Mouse (Mus musculus): Measurements from ENCODE around the gene Hist1h4j.

Gene Hist1h4j

GRCm38 (mm10) chr13:21727948-21728572 lies 6.8 kb upstream of the Hist1h4j start:
- DNase-seq = no peak

- DNase-seq = no peak
Measured at GRCm38 (mm10) chr13:21729544-21729943, 5.3 kb upstream of the Hist1h4j start.

DNA sequence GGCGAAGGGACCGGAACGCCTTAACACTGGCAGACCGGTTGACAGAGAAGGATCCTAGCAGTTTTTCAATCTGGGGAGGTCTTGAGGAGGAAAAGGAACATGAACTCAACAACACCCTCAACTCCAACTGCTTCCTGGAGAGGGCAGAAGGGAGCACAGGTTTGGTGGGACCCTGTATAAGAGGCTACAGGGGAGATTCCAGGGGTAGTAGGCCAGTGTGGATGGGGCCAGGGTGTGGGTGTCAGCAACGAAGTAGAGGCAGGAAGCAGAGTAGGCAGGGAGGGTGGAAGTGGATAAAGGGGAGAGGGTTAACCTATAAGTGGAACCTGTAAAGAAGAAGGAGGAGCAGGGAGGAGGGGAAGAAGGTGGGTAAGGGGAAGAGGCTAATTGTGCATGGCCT lies 1.4 kb upstream of the Hist1h4j start:
- DNase-seq = peak in 1 of 2 experiments; percentile 15

- peak; percentile 87 to 89 for DNase-seq
Measured at GRCm38 (mm10) chr13:21734010-21734905, 606 bp upstream of the Hist1h4j start.

DNA sequence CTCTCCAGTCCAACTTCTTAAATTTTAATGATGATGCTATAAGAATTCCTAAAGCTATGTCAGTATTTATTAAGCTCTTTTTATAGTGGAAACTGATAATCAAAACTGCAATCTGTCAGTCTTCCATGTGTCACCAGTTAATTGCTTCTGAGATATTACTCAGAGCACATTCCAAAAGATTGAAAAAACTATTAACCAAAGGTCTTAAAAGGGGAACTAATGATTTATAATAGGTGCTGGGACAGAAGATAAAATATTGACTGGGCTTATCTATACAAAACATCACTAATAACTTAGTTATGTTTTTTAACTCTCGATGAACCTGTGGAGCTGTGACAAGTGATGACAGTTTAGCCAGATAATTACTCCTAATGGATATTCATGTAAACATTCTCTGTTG lies 10.1 kb downstream of the Hist1h4j start:
- no peak for DNase-seq

DNA sequence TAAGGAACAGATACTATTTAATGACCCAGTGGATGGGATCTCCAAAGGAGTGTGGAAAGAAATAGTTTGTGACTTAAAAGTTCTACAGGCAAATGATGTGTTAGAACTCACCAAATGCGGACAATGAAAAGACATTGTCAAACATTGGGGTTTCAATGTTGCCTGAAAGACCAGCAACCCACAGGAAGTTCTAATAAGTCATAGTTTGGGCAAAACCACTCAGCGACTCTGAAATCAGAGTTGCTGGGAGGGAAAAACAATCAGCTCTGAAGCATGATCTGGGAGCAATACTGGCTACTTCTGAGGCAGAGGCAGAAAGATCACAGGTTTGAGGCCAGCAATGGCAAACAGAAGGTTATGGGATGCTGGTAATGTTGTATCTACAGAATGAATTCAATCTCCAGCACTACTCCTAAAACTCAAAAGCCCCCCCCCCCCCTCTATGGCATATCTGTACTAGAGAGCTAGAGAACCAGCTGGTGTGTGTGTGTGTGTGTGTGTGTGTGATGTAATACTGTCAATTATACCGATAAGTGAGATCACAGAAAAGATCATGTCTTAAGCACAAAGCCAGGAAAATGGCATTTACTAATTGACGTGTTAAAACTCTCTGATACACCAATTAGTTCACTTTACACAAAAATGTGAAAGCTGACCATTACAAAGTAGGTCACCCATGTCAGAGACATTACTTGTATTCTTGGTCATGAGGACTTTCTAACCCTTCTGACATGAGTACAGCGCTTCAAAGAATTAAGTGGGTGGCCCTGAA lies 14.7 kb downstream of the Hist1h4j start:
- DNase-seq = no peak

DNA sequence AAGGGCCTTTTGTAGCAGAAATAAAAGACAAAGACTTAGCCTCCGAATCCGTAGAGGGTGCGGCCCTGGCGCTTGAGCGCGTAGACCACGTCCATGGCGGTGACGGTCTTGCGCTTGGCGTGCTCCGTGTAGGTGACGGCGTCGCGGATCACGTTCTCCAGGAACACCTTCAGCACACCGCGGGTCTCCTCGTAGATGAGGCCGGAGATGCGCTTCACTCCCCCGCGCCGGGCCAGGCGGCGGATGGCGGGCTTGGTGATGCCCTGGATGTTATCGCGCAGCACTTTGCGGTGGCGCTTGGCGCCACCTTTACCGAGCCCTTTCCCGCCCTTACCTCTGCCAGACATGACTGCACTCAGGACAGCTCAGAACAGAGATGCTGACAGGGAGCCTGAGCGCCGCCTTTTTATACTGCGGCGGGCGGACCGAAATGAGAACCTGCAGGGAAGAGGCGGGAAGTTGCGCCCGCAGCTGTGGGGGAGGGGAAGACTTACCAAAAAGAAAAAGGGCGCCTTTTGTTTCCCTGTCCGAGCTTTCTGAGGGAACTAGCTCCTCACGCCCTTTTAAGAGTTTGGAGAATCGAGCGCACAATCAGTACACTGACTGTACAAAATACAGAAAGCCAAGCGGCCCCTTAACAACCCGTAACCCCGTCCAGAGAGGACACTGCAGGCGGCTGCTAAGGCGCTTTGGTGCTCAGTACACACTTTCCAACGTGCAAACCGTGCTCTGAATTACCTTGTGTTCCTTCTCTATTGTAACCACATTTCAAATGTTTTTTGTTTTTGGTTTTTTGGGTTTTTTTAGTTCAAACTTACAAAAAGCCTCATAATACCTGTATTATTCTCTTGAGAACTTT lies 15.5 kb downstream of the Hist1h4j start, which contains the start of gene Hist1h4k:
Gene Hist1h4k, minus strand, starts transcription at position 347 of the 859 bp plus-strand sequence.
- peak; percentile 94 to 97 for DNase-seq

- DNase-seq = no peak
Measured at GRCm38 (mm10) chr13:21751417-21751816, 16.6 kb downstream of the Hist1h4j start.

DNA sequence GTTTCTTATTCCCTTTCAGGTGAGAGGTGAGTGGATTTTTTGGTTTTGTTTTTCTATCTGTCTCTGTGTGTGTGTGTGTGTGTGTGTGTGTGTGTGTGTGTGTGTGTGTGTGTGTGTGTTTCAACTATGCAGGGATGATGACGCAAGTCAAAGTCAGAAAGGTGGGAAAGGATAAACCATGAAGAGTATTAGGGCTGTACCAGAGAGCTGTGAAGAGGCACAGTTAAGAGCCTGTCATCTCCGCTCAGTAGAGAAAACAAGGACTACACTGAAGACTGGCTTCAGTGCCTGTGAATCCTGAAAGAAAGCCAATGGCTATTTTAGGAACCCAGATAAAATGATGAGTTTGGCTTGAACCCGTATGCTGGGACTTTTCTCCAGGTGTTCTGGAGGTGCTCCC lies 17.0 kb downstream of the Hist1h4j start:
- no peak for DNase-seq

GRCm38 (mm10) chr13:21752356-21752755 lies 17.5 kb downstream of the Hist1h4j start:
- no peak for DNase-seq

GRCm38 (mm10) chr13:21753051-21753523 lies 18.2 kb downstream of the Hist1h4j start:
- DNase-seq = no peak

DNA sequence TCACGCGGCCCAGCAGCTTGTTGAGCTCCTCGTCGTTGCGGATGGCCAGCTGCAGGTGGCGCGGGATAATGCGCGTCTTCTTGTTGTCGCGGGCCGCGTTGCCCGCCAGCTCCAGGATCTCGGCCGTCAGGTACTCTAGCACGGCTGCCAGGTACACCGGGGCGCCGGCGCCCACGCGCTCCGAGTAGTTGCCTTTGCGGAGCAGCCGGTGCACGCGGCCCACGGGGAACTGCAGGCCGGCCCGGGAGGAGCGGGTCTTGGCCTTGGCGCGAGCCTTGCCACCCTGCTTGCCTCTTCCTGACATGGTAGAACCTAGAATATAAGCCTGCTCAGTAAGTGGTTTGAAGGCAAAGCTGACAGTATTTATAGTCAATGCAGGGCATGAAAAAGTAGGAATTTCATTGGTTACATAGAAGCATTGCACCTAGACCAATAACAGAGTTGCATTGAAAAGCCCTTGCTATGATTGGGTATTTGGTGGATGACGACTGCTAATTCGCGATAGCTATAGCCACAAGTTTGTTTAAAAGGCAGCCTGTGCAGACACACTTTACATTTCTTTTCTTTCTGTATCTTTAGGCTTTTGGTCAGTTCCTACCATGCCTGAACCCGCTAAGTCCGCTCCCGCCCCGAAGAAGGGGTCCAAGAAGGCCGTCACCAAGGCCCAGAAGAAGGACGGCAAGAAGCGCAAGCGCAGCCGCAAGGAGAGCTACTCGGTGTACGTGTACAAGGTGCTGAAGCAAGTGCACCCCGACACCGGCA lies 18.8 kb downstream of the Hist1h4j start, which contains the start of the genes Hist1h2ak and Hist1h2bn:
Gene Hist1h2ak, minus strand, starts transcription at position 304 of the 762 bp plus-strand sequence.
Gene Hist1h2bn, plus strand, starts transcription at position 600 of the 762 bp plus-strand sequence.
- peak; percentile 45 to 73 for DNase-seq

DNA sequence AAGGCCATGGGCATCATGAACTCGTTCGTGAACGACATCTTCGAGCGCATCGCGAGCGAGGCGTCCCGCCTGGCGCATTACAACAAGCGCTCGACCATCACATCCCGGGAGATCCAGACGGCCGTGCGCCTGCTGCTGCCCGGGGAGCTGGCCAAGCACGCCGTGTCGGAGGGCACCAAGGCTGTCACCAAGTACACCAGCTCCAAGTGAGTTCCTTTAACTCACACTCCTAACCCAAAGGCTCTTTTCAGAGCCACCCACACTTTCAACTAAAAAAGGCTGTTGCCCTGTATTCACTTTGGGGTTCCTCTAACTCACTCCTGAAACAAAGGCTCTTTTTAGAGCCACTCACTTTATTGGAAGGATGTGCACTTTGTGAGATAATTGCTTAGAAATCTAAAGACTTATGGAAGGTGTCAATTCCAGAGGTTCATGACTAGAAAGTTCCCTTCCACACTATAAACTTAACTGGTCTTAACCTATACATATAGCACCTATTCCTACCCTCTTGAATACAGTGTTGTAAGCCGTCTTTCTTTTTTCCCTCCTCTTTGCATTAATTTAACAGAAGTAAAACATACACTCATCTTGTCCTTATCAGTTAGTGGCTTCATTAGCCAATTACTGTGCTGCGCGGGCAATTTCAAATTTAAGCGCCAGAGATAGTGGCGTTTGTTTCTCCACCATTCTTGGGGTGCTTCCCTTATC lies 19.6 kb downstream of the Hist1h4j start:
- peak; percentile 36 to 52 for DNase-seq

- no peak for DNase-seq
Measured at GRCm38 (mm10) chr13:21755707-21756106, 20.8 kb downstream of the Hist1h4j start.

- peak; percentile 75 to 76 for DNase-seq
Measured at GRCm38 (mm10) chr13:21778814-21779766, 44.2 kb downstream of the Hist1h4j start.

DNA sequence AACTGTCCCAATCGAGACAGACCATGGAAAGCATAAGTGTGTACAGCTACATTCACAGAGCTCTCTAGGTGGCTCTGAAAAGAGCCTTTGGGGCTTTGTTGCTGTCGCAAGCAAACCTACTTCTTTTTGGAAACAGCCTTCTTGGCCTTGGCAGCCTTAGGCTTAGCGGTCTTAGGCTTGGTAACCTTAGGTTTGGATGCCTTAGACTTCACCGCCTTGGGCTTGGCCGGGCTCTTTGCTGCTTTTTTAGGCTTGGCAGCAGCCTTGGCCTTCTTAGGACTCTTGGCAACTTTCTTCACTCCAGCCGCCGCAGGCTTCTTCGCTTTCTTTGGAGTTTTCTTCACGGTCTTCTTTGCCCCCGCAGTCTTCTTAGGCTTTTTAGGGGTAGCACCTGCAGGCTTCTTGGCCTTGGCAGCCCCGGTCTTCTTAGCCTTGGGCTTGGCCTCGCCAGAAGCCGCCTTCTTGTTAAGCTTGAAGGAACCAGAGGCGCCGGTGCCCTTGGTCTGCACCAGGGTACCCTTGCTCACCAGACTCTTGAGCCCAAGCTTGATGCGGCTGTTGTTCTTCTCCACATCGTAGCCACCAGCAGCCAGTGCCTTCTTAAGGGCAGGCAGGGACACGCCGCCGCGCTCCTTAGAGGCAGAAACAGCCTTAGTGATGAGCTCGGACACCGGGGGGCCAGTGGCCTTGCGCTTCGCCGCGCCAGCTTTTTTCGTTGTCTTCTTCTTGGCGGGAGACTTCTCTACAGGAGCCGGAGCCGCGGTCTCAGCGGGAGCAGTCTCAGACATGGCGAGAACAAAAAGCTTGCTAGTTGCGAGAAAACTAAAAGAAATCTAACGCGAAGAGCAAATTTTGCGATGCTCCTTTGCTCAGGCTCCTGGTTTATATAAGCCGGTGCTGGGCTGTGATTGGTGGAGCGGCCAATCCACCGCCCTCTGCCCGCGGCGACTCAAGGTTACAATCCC lies 45.2 kb downstream of the Hist1h4j start, which contains the start of gene Hist1h1b:
Gene Hist1h1b, minus strand, starts transcription at position 859 of the 965 bp plus-strand sequence.
- DNase-seq = peak; percentile 55 to 57

GRCm38 (mm10) chr13:21781021-21781555 lies 46.2 kb downstream of the Hist1h4j start:
- no peak for DNase-seq
